ENCODE assay signal across 8 mouse cellular contexts in genomic region chr10:82811855-82812431, GRCm38 (mm10). TPM values are rescaled to one million over a fixed set of nuclear protein-coding genes. Genes with fewer than 3 reads are reported as not detected.
DNase-seq lines count a peak whose midpoint lies in the region; ATAC-seq and TF ChIP-seq lines count a peak whose summit lies in the region.

No protein-coding gene starts in this region.

- peak overlapping the region; percentile 63 for H3K9ac ChIP-seq in heart, embryonic 12.5 days
- peak overlapping the region; percentile 43; the same call in 1 of the 2 replicates for H3K9ac ChIP-seq in kidney, embryonic 15.5 days
- peak overlapping the region; percentile 29; the same call in 1 of the 2 replicates for H3K9ac ChIP-seq in liver, embryonic 14.5 days (replicated peaks)

- TF ChIP-seq EP300 in liver, embryonic 14.5 days (IDR thresholded peaks at IDR 0.05; ENCODE audit: low read depth), result no peak

- no peak overlapping the region for H3K27ac ChIP-seq in embryonic fibroblast, embryonic 13.5 days (ENCODE audit: insufficient read depth, low read length)
- H3K27ac ChIP-seq in heart, embryonic 12.5 days (ENCODE audit: poor library complexity, severe bottlenecking), result no peak overlapping the region
- no peak overlapping the region for H3K27ac ChIP-seq in kidney, embryonic 15.5 days
- H3K27ac ChIP-seq in liver, embryonic 14.5 days, result no peak overlapping the region

- 0 out of 2 replicates have a peak, but pooled peaks cover 7% of the 10 kb centered on the region for H3K27me3 ChIP-seq in heart, embryonic 12.5 days (replicated peaks)
- no peaks in the 10 kb centered on the region for H3K27me3 ChIP-seq in kidney, embryonic 15.5 days
- H3K27me3 ChIP-seq in liver, embryonic 14.5 days (ENCODE audit: control insufficient read depth, insufficient read depth, low read length), result no peaks in the 10 kb centered on the region
- H3K27me3 ChIP-seq in splenic B cell, adult 2 months (ENCODE audit: control insufficient read depth, insufficient read depth, low read length, poor library complexity, severe bottlenecking), result no peaks in the 10 kb centered on the region; the same call in 1 of the 2 replicates

- H3K4me3 ChIP-seq in embryonic fibroblast, embryonic 13.5 days (ENCODE audit: insufficient read depth, low read length), result peak overlapping the region; percentile 28
- peak overlapping the region; percentile 67 for H3K4me3 ChIP-seq in heart, embryonic 12.5 days
- H3K4me3 ChIP-seq in kidney, embryonic 15.5 days (replicated peaks), result peak overlapping the region; percentile 56
- H3K4me3 ChIP-seq in liver, embryonic 14.5 days (ENCODE audit: insufficient read depth in 1 of 2, low read depth in 2 of 2, low read length in 2 of 2), result peak overlapping the region; percentile 55 to 60

- H3K4me2 ChIP-seq in heart, embryonic 12.5 days, result peak overlapping the region; percentile 80
- peak overlapping the region; percentile 79 for H3K4me2 ChIP-seq in kidney, embryonic 15.5 days
- H3K4me2 ChIP-seq in liver, embryonic 14.5 days (ENCODE audit: low read depth), result peak overlapping the region; percentile 71

- 6% methylated on average over 35 of the region's 52 CpGs for WGBS in heart, embryonic 12.5 days
- 8% methylated on average over 24 of the region's 52 CpGs for WGBS in kidney, embryonic 15.5 days
- 4% methylated on average over 49 of the region's 52 CpGs for WGBS in liver, embryonic 14.5 days (ENCODE audit: insufficient replicate concordance)

- H3K4me1 ChIP-seq in embryonic fibroblast, embryonic 13.5 days (ENCODE audit: control insufficient read depth, insufficient read depth, low read length), result peaks cover 9% of the 10 kb centered on the region; the same call in 1 of the 2 replicates
- peaks cover 19% of the 10 kb centered on the region for H3K4me1 ChIP-seq in heart, embryonic 12.5 days (replicated peaks)
- H3K4me1 ChIP-seq in kidney, embryonic 15.5 days, result peaks cover 29% of the 10 kb centered on the region
- peaks cover 10 to 14% of the 10 kb centered on the region in 2 experiments for H3K4me1 ChIP-seq in liver, embryonic 14.5 days (replicated peaks; ENCODE audit: control insufficient read depth in 2 of 2, insufficient read depth in 2 of 2, low read length in 1 of 2)

- peak; percentile 75 for ATAC-seq in heart, embryonic 12.5 days (ENCODE audit: insufficient number of reproducible peaks, low FRiP score)
- peak; percentile 67 for ATAC-seq in kidney, embryonic 15.5 days (replicated peaks; ENCODE audit: low FRiP score)
- peak; percentile 61 for ATAC-seq in liver, embryonic 14.5 days (ENCODE audit: insufficient read depth)

- no peaks in the 10 kb centered on the region for H3K36me3 ChIP-seq in heart, embryonic 12.5 days
- no peaks in the 10 kb centered on the region for H3K36me3 ChIP-seq in kidney, embryonic 15.5 days
- H3K36me3 ChIP-seq in liver, embryonic 14.5 days (replicated peaks; ENCODE audit: control insufficient read depth, insufficient read depth, low read depth), result no peaks in the 10 kb centered on the region
- H3K36me3 ChIP-seq in splenic B cell, adult 2 months (ENCODE audit: control insufficient read depth, insufficient read depth, low read length, poor library complexity, severe bottlenecking), result no peaks in the 10 kb centered on the region

- peak; percentile 34; the same call in 1 of the 2 replicates for TF ChIP-seq POLR2A in embryonic fibroblast, embryonic 13.5 days (IDR thresholded peaks at IDR 0.05; ENCODE audit: low read depth, low read length)

- no peaks in the 10 kb centered on the region for H3K9me3 ChIP-seq in heart, embryonic 12.5 days (replicated peaks)
- H3K9me3 ChIP-seq in kidney, embryonic 15.5 days (replicated peaks), result no peaks in the 10 kb centered on the region
- H3K9me3 ChIP-seq in liver, embryonic 14.5 days (ENCODE audit: control insufficient read depth, low read length), result no peaks in the 10 kb centered on the region

- peak; percentile 79 for TF ChIP-seq CTCF in embryonic fibroblast, embryonic 13.5 days (IDR thresholded peaks at IDR 0.05; ENCODE audit: borderline replicate concordance, insufficient read depth, low read length)
- peak; percentile 82 for TF ChIP-seq CTCF in liver, embryonic 14.5 days (IDR thresholded peaks at IDR 0.05; ENCODE audit: low read depth)

- DNase-seq in CD4-positive helper T cell, adult 2 months (ENCODE audit: low read depth, low spot score), result peak; percentile 84
- DNase-seq in brain, adult 2 months (ENCODE audit: low read depth, low spot score), result peak; percentile 75
- peak; percentile 33 to 47 (median 33) for DNase-seq in liver, embryonic 14.5 days (ENCODE audit: low read depth in 3 of 3, low spot score in 3 of 3)
- DNase-seq in neural tube, embryonic 10.5 days (ENCODE audit: extremely low spot score, low spot score), result peak; percentile 86
- peak; percentile 86 for DNase-seq in splenic B cell, adult 2 months (ENCODE audit: low read depth, low spot score)

RNA-seq across cellular contexts. Expression of gene Txnrd1, which starts 21.8 kb away (rescaled TPM):
- 151 and 179 TPM in 2 replicates for polyA plus RNA-seq in embryonic fibroblast, embryonic 13.5 days (2011; ENCODE audit: insufficient read length, low read depth, missing spikeins)
- 90.9 and 92.6 TPM in 2 replicates for polyA plus RNA-seq in heart, embryonic 12.5 days (2016; fragmentation: Nextera tagmentation; extraction: Ambion mirVana)
- polyA plus RNA-seq in kidney, embryonic 15.5 days (2015; fragmentation: Nextera tagmentation; extraction: Ambion mirVana), result 105 and 107 TPM in 2 replicates
- 23.5 and 33.6 TPM in 2 replicates for polyA plus RNA-seq in liver, embryonic 14.5 days (2012; rRNA removed)
- 44.6 and 53.1 TPM in 2 replicates for polyA plus RNA-seq in liver, embryonic 14.5 days (2014; fragmentation: Nextera tagmentation; extraction: Ambion mirVana)

RNA-seq across cellular contexts. Expression of gene Nfyb, which starts 48.0 kb away (rescaled TPM):
- polyA plus RNA-seq in embryonic fibroblast, embryonic 13.5 days (2011; ENCODE audit: insufficient read length, low read depth, missing spikeins), result 37.7 and 56.4 TPM in 2 replicates
- polyA plus RNA-seq in heart, embryonic 12.5 days (2016; fragmentation: Nextera tagmentation; extraction: Ambion mirVana), result 28.1 and 29.3 TPM in 2 replicates
- polyA plus RNA-seq in kidney, embryonic 15.5 days (2015; fragmentation: Nextera tagmentation; extraction: Ambion mirVana), result 47.7 and 48.9 TPM in 2 replicates
- 14.4 and 22.0 TPM in 2 replicates for polyA plus RNA-seq in liver, embryonic 14.5 days (2012; rRNA removed)
- polyA plus RNA-seq in liver, embryonic 14.5 days (2014; fragmentation: Nextera tagmentation; extraction: Ambion mirVana), result 31.9 and 32.4 TPM in 2 replicates

RNA-seq across cellular contexts. Expression of gene Eid3, which starts 54.5 kb away (rescaled TPM):
- 4.1 and 4.4 TPM in 2 replicates for polyA plus RNA-seq in embryonic fibroblast, embryonic 13.5 days (2011; ENCODE audit: insufficient read length, low read depth, missing spikeins)
- 0.31 and 0.39 TPM in 2 replicates for polyA plus RNA-seq in heart, embryonic 12.5 days (2016; fragmentation: Nextera tagmentation; extraction: Ambion mirVana)
- polyA plus RNA-seq in kidney, embryonic 15.5 days (2015; fragmentation: Nextera tagmentation; extraction: Ambion mirVana), result 0.19 and 0.24 TPM in 2 replicates
- 0.17 and 0.33 TPM in 2 replicates for polyA plus RNA-seq in liver, embryonic 14.5 days (2012; rRNA removed)
- polyA plus RNA-seq in liver, embryonic 14.5 days (2014; fragmentation: Nextera tagmentation; extraction: Ambion mirVana), result 0.10 TPM in 1 of 2 replicates, not detected in the other

Comparison
In these comparisons a context has a peak if more than half of its experiments do, and no peak if none do; other contexts are left out.
1. DNase-seq: peak in every context shown above with its lines; median percentile 86 in neural tube, embryonic 10.5 days; 86 in splenic B cell, adult 2 months; 84 in CD4-positive helper T cell, adult 2 months; 75 in brain, adult 2 months; 33 in liver, embryonic 14.5 days.